ENCODE assay signal across 8 mouse cellular contexts in genomic region chr7:99483271-99483923, GRCm38 (mm10). TPM values are rescaled to one million over a fixed set of nuclear protein-coding genes. Genes with fewer than 3 reads are reported as not detected.
DNase-seq lines count a peak whose midpoint lies in the region; ATAC-seq and TF ChIP-seq lines count a peak whose summit lies in the region.

Gene Rps3 (minus strand): TSS chr7:99483738.

- peaks cover 46% of the 10 kb centered on the region for H3K4me1 ChIP-seq in hindbrain, embryonic 10.5 days (replicated peaks)
- peaks cover 11% of the 10 kb centered on the region for H3K4me1 ChIP-seq in lung, postnatal 0 days (ENCODE audit: insufficient read depth, low read depth, low read length)

- peaks cover 10% of the 10 kb centered on the region for H3K27me3 ChIP-seq in hindbrain, embryonic 10.5 days (ENCODE audit: insufficient read depth, poor library complexity, severe bottlenecking)
- H3K27me3 ChIP-seq in lung, postnatal 0 days (replicated peaks; ENCODE audit: insufficient read depth, low read length) = no peaks in the 10 kb centered on the region

- peaks cover 42% of the 10 kb centered on the region for H3K36me3 ChIP-seq in hindbrain, embryonic 10.5 days
- H3K36me3 ChIP-seq in lung, postnatal 0 days (ENCODE audit: insufficient read depth, low read length) = peaks cover 34% of the 10 kb centered on the region

- peak within 1 kb of the TSS; percentile 94 for H3K9ac ChIP-seq in lung, postnatal 0 days (replicated peaks; ENCODE audit: low read depth)

- H3K9me3 ChIP-seq in hindbrain, embryonic 10.5 days = no peaks in the 10 kb centered on the region
- no peaks in the 10 kb centered on the region for H3K9me3 ChIP-seq in lung, postnatal 0 days (ENCODE audit: low read length)

- peak; percentile 82 for TF ChIP-seq EP300 in lung, postnatal 0 days (IDR thresholded peaks at IDR 0.05)

- peak; percentile 97 for DNase-seq in MN1 (ENCODE audit: low spot score)
- peak; percentile 98 for DNase-seq in cerebellum, adult 9-10 months
- peak; percentile 95 for DNase-seq in hindbrain, embryonic 10.5 days (ENCODE audit: low spot score)
- peak; percentile 98 for DNase-seq in layer of hippocampus, adult 9-11 months
- DNase-seq in lung, postnatal 0 days (ENCODE audit: low spot score) = peak; percentile 99
- peak; percentile 84 for DNase-seq in ovary, postnatal 14 days (ENCODE audit: low spot score)
- DNase-seq in thymus, postnatal 14 days = peak; percentile 95

- no peak; the same call in 1 of the 2 replicates for TF ChIP-seq CTCF in lung, postnatal 0 days (IDR thresholded peaks at IDR 0.05)

- H3K27ac ChIP-seq in hindbrain, embryonic 10.5 days = peak within 1 kb of the TSS; percentile 97
- peak within 1 kb of the TSS; percentile 88 for H3K27ac ChIP-seq in lung, postnatal 0 days (ENCODE audit: low read length)

- H3K4me3 ChIP-seq in hindbrain, embryonic 10.5 days = peak within 1 kb of the TSS; percentile 90
- H3K4me3 ChIP-seq in lung, postnatal 0 days (ENCODE audit: low read depth, low read length) = peak within 1 kb of the TSS; percentile 66

- peak within 1 kb of the TSS; percentile 88 for H3K4me2 ChIP-seq in lung, postnatal 0 days (replicated peaks; ENCODE audit: low read depth, low read length)

- ATAC-seq in frontal cortex, adult (ENCODE audit: low TSS enrichment) = peak; percentile 95
- ATAC-seq in lung, postnatal 0 days = peak; percentile 99

- WGBS in hindbrain, embryonic 10.5 days = under 1% methylated on average over 45 of the region's 45 CpGs
- 1% methylated on average over 44 of the region's 45 CpGs for WGBS in lung, postnatal 0 days

RNA-seq across cellular contexts. Expression of gene Rps3, which starts in this region (rescaled TPM):
- polyA plus RNA-seq in hindbrain, embryonic 10.5 days (2016; fragmentation: Nextera tagmentation; extraction: Ambion mirVana) = 680 and 779 TPM in 2 replicates
- 594 and 625 TPM in 2 replicates for polyA plus RNA-seq in lung, postnatal 0 days (2015; fragmentation: Nextera tagmentation; extraction: Ambion mirVana)

Comparison
In these comparisons a context has a peak if more than half of its experiments do, and no peak if none do; other contexts are left out.
1. Peak in every context shown above with its lines: DNase-seq, ATAC-seq, H3K4me3 ChIP-seq and H3K27ac ChIP-seq.